Mouse (Mus musculus) myocyte (in vitro differentiated cells): ENCODE data around the gene Adgb. TPM values are rescaled to one million over a fixed set of nuclear protein-coding genes. Genes with fewer than 3 reads are reported as not detected.

ENCODE experiments used
- H3K27me3 ChIP-seq: one replicate; pipeline ENCODE4 v1.6.1; 2011; ENCODE audit not compliant: control insufficient read depth, insufficient read depth, insufficient read length
- H3K36me3 ChIP-seq: one replicate; pipeline ENCODE4 v1.6.1; 2011; ENCODE audit not compliant: control insufficient read depth, insufficient read depth
- H3K4me2 ChIP-seq: one replicate; pipeline ENCODE4 v1.6.1; 2011; ENCODE audit warnings: low read depth, control low read depth
- H3K4me3 ChIP-seq: one replicate; pipeline ENCODE4 v1.5.1; 2011; ENCODE audit warnings: mild to moderate bottlenecking, control low read depth, moderate library complexity
- H3K79me2 ChIP-seq: one replicate; pipeline ENCODE4 v1.6.1; 2011; ENCODE audit not compliant: control insufficient read depth, insufficient read depth
- H3ac ChIP-seq: one replicate; pipeline ENCODE4 v1.6.1; 2011; ENCODE audit not compliant: control insufficient read depth, insufficient read length
- CEBPB ChIP-seq: IDR thresholded peaks from 2 replicates; pipeline ENCODE4 v1.6.1; 2011; ENCODE audit warnings: mild to moderate bottlenecking, moderate library complexity; ENCODE audit not compliant: poor library complexity, insufficient read depth, severe bottlenecking
- E2F4 ChIP-seq: IDR thresholded peaks from one replicate; pipeline ENCODE4 v1.6.1; 2011; ENCODE audit warnings: mild to moderate bottlenecking, control low read depth, moderate library complexity; ENCODE audit not compliant: insufficient read depth
- MAX ChIP-seq: IDR thresholded peaks from one replicate; pipeline ENCODE4 v1.6.1; 2011; ENCODE audit warnings: low read depth, mild to moderate bottlenecking, control low read depth
- MYOD1 ChIP-seq, 3 experiments: IDR thresholded peaks; one replicate each; pipeline ENCODE4 v1.6.1; 2011; ENCODE audit warnings: control low read depth in 2 of 3, low read depth in 2 of 3, mild to moderate bottlenecking in 2 of 3, moderate library complexity in 1 of 3; ENCODE audit not compliant: insufficient read length in 2 of 3, control insufficient read depth in 1 of 3
- MYOG ChIP-seq, 3 experiments: IDR thresholded peaks; one replicate each; pipeline ENCODE4 v1.6.1; 2011; ENCODE audit warnings: control low read depth in 2 of 3, low read depth in 2 of 3, mild to moderate bottlenecking in 2 of 3; ENCODE audit not compliant: insufficient read length in 2 of 3, control insufficient read depth in 1 of 3, insufficient read depth in 1 of 3
- POLR2A ChIP-seq: IDR thresholded peaks from one replicate; pipeline ENCODE4 v1.6.1; 2011; ENCODE audit warnings: low read depth, mild to moderate bottlenecking, control low read depth, moderate library complexity; ENCODE audit not compliant: insufficient read length
- POLR2AphosphoS2 ChIP-seq: IDR thresholded peaks from one replicate; pipeline ENCODE4 v1.6.1; 2011; ENCODE audit warnings: low read depth, control low read depth; ENCODE audit not compliant: insufficient read length
- REST ChIP-seq: IDR thresholded peaks from one replicate; pipeline ENCODE4 v1.6.1; 2011; ENCODE audit warnings: mild to moderate bottlenecking, control low read depth, moderate library complexity; ENCODE audit not compliant: insufficient read depth, insufficient read length
- SRF ChIP-seq: IDR thresholded peaks from one replicate; pipeline ENCODE4 v1.6.1; 2011; ENCODE audit warnings: low read depth; ENCODE audit not compliant: control insufficient read depth, insufficient read length
- TCF12 ChIP-seq: IDR thresholded peaks from one replicate; pipeline ENCODE4 v1.6.1; 2011; ENCODE audit warnings: mild to moderate bottlenecking, control low read depth; ENCODE audit not compliant: poor library complexity, insufficient read depth, severe bottlenecking
- TCF3 ChIP-seq: IDR thresholded peaks from one replicate; pipeline ENCODE4 v1.6.1; 2011; ENCODE audit warnings: low read depth, control low read depth; ENCODE audit not compliant: insufficient read length
- USF1 ChIP-seq: IDR thresholded peaks from one replicate; pipeline ENCODE4 v1.6.1; 2011; ENCODE audit warnings: low read depth, mild to moderate bottlenecking, control low read depth, moderate library complexity
- polyA plus RNA-seq: library from polyadenylated mRNA; unstranded; fragments of >200 nt; fragmentation: generic; extraction: Trizol; gene quantifications from one replicate; pipeline ENCODE4 v1.2.1, GENCODE M21; 2012; ENCODE audit warnings: missing spikeins

Adgb gene
- polyA plus RNA-seq, 1 experiment = not detected

- H3K79me2 ChIP-seq = no peaks in the 10 kb centered on the region
- TF ChIP-seq POLR2A = no peak
- TF ChIP-seq TCF3 = no peak
- no peak for TF ChIP-seq REST
- TF ChIP-seq SRF = no peak
- TF ChIP-seq MYOG (IDR thresholded peaks at IDR 0.05; ENCODE audit: control insufficient read depth in 1 of 3, insufficient read depth in 1 of 3, insufficient read length in 2 of 3, low read depth in 2 of 3) = no peak
- H3K4me3 ChIP-seq = no peak overlapping the region
- no peak overlapping the region for H3K4me2 ChIP-seq
- H3K27me3 ChIP-seq = no peaks in the 10 kb centered on the region
- no peaks in the 10 kb centered on the region for H3K36me3 ChIP-seq
- H3ac ChIP-seq = no peak overlapping the region
Measured at GRCm38 (mm10) chr10:10309877-10310426, 162.2 kb downstream of the Adgb start.

- Histone ChIP-seq H3ac (no peak overlapping the region), H3K4me2 (no peak overlapping the region), H3K36me3 (no peaks in the 10 kb centered on the region), H3K27me3 (no peaks in the 10 kb centered on the region), H3K79me2 (no peaks in the 10 kb centered on the region), H3K4me3 (no peak overlapping the region)
- TF ChIP-seq MYOG (IDR thresholded peaks at IDR 0.05; ENCODE audit: control insufficient read depth in 1 of 3, insufficient read depth in 1 of 3, insufficient read length in 2 of 3, low read depth in 2 of 3) (no peak), REST (no peak), TCF12 (no peak), POLR2AphosphoS2 (no peak), TCF3 (no peak), SRF (no peak), CEBPB (no peak), MYOD1 (IDR thresholded peaks at IDR 0.05; ENCODE audit: control insufficient read depth in 1 of 3, insufficient read length in 2 of 3, low read depth in 2 of 3) (no peak), USF1 (no peak)
Measured at GRCm38 (mm10) chr10:10309056-10309455, 163.1 kb downstream of the Adgb start.

DNA sequence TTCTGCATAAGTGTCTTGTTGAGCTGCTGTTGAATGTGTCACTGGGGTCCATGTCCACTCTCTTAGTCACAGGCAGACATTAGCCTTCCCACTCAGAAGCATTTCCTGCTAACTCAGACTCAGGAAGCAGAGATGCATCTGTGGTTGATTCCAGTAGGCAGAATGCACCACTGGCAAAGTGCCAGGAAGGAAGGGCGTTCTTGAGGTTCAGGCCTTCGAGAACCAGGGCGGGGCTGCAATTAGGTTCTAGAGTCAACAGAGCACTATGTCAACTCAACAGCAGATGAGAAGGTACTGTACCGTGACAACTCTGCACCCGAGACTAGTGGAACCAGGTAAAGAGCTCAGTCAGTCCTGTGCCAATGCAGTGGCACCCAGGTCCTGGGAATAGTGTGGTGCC lies 164.7 kb downstream of the Adgb start:
- no peak overlapping the region for H3K4me2 ChIP-seq
- H3K4me3 ChIP-seq = no peak overlapping the region
- no peaks in the 10 kb centered on the region for H3K79me2 ChIP-seq
- no peaks in the 10 kb centered on the region for H3K36me3 ChIP-seq
- no peak for TF ChIP-seq TCF3
- TF ChIP-seq E2F4 = no peak
- TF ChIP-seq REST = no peak
- TF ChIP-seq MAX = no peak
- TF ChIP-seq MYOG (IDR thresholded peaks at IDR 0.05; ENCODE audit: control insufficient read depth in 1 of 3, insufficient read depth in 1 of 3, insufficient read length in 2 of 3, low read depth in 2 of 3) = no peak
- TF ChIP-seq POLR2A = no peak
- TF ChIP-seq TCF12 = no peak
- TF ChIP-seq CEBPB = no peak
- no peak for TF ChIP-seq SRF
- no peak for TF ChIP-seq USF1
- TF ChIP-seq POLR2AphosphoS2 = no peak
- no peak for TF ChIP-seq MYOD1 (IDR thresholded peaks at IDR 0.05; ENCODE audit: control insufficient read depth in 1 of 3, insufficient read length in 2 of 3, low read depth in 2 of 3)
- no peak overlapping the region for H3ac ChIP-seq
- no peaks in the 10 kb centered on the region for H3K27me3 ChIP-seq

- Histone ChIP-seq H3K4me3 (no peak overlapping the region), H3K4me2 (no peak overlapping the region), H3ac (no peak overlapping the region), H3K79me2 (no peaks in the 10 kb centered on the region), H3K36me3 (no peaks in the 10 kb centered on the region), H3K27me3 (no peaks in the 10 kb centered on the region)
- TF ChIP-seq POLR2A (no peak), MAX (no peak), MYOD1 (IDR thresholded peaks at IDR 0.05; ENCODE audit: control insufficient read depth in 1 of 3, insufficient read length in 2 of 3, low read depth in 2 of 3) (no peak), POLR2AphosphoS2 (no peak), USF1 (no peak), TCF3 (no peak), CEBPB (no peak), REST (no peak), TCF12 (no peak)
Measured at GRCm38 (mm10) chr10:10304370-10304769, 167.8 kb downstream of the Adgb start.

DNA sequence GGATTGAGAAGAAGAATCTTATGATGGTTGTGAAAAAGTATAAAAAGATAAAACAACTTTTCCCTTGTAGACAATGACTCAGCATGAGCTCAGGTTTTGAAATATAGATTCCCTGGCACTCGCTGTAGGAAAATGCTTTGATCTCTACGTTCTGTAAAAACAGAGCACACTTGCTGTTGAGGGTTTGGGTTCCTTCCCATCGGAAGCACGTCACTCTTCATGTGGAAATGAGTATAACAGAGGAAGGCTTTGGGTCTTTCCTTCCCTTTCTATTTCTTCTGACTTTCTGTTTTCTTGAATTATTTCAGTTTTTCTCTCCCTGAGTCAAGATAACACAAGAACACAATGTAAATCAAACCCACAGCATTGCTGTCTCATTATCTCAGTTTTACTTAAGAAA lies 170.4 kb downstream of the Adgb start:
- Histone ChIP-seq H3K27me3 (no peaks in the 10 kb centered on the region), H3K79me2 (no peaks in the 10 kb centered on the region), H3K4me2 (peak overlapping the region; percentile 63), H3K36me3 (no peaks in the 10 kb centered on the region), H3ac (no peak overlapping the region), H3K4me3 (no peak overlapping the region)
- TF ChIP-seq SRF = no peak
- no peak for TF ChIP-seq POLR2A
- TF ChIP-seq REST = no peak
- TF ChIP-seq POLR2AphosphoS2 = no peak
- no peak for TF ChIP-seq CEBPB
- TF ChIP-seq USF1 = no peak
- no peak for TF ChIP-seq MAX
- TF ChIP-seq TCF12 = no peak
- TF ChIP-seq E2F4 = no peak
- no peak for TF ChIP-seq MYOG (IDR thresholded peaks at IDR 0.05; ENCODE audit: control insufficient read depth in 1 of 3, insufficient read depth in 1 of 3, insufficient read length in 2 of 3, low read depth in 2 of 3)
- TF ChIP-seq MYOD1 (IDR thresholded peaks at IDR 0.05; ENCODE audit: control insufficient read depth in 1 of 3, insufficient read length in 2 of 3, low read depth in 2 of 3) = no peak
- TF ChIP-seq TCF3 = no peak
